11 mouse cellular contexts compared by ENCODE assay signal in the genomic region with DNA sequence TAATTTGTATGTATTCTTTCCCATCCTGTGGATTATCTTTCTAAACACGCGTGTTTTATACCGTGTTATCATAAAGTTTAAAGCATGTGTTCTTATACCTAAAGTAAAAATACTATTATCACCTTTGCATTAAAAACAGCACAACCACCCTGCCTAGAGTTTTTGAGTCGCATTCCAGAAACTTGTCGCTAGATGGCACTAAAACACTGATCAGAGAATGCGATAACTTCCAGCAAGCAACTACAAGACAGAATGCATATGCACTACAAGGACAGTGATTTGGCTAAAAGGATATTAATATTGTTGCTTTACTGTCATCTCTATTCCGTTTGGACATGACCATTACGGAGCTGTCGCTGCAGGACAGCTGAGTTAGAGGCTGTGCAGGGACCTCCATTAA. TPM values are rescaled to one million over a fixed set of nuclear protein-coding genes. Genes with fewer than 3 reads are reported as not detected.
DNase-seq lines count a peak whose midpoint lies in the region; ATAC-seq lines count a peak whose summit lies in the region.
"Had no signal": no experiment of that assay in that cellular context is flagged by ENCODE, and none has a peak within 500 bp of the region (broad histone marks: within the 10 kb centered on the region; RNA-seq: fewer than 3 reads in every experiment).

No protein-coding gene starts in this region.

- H3K4me3 ChIP-seq in neural tube, embryonic 15.5 days (replicated peaks) = no peak overlapping the region
- H3K4me3 ChIP-seq: erythroblast, embryonic 14.5 days; hindbrain, embryonic 15.5 days; lung, embryonic 15.5 days had no signal

- WGBS in neural tube, embryonic 15.5 days = 19% methylated on average over 9 of the region's 9 CpGs

- no peak overlapping the region for H3K9ac ChIP-seq in neural tube, embryonic 15.5 days (replicated peaks)
- H3K9ac ChIP-seq: hindbrain, embryonic 15.5 days; lung, embryonic 15.5 days had no signal

- no peak overlapping the region for H3K27ac ChIP-seq in neural tube, embryonic 15.5 days (replicated peaks)
- H3K27ac ChIP-seq: hindbrain, embryonic 15.5 days; lung, embryonic 15.5 days had no signal

- H3K36me3 ChIP-seq in neural tube, embryonic 15.5 days = no peaks in the 10 kb centered on the region
- H3K36me3 ChIP-seq: hindbrain, embryonic 15.5 days; lung, embryonic 15.5 days had no signal

- no peak overlapping the region for H3K4me2 ChIP-seq in neural tube, embryonic 15.5 days
- H3K4me2 ChIP-seq: hindbrain, embryonic 15.5 days; lung, embryonic 15.5 days had no signal

- H3K9me3 ChIP-seq in neural tube, embryonic 15.5 days (replicated peaks) = 0 out of 2 replicates have a peak, but pooled peaks cover 3% of the 10 kb centered on the region
- H3K9me3 ChIP-seq: lung, embryonic 15.5 days had no signal

- no peaks in the 10 kb centered on the region for H3K4me1 ChIP-seq in neural tube, embryonic 15.5 days
- H3K4me1 ChIP-seq: hindbrain, embryonic 15.5 days; lung, embryonic 15.5 days had no signal

- peak; percentile 1 for DNase-seq in heart, adult 8-10 months (ENCODE audit: low spot score)
- DNase-seq in heart, postnatal 10 days = no peak
- DNase-seq in neural tube, embryonic 10.5 days (ENCODE audit: extremely low spot score, low spot score) = peak; percentile 12
- DNase-seq in embryo, embryonic 11 days = peak; percentile 20
- DNase-seq in telencephalon, adult 2 months (ENCODE audit: low read depth, low spot score) = peak; percentile 0

- H3K27me3 ChIP-seq in neural tube, embryonic 15.5 days (replicated peaks) = no peaks in the 10 kb centered on the region
- H3K27me3 ChIP-seq: hindbrain, embryonic 15.5 days; lung, embryonic 15.5 days had no signal

- intact Hi-C loops in heart, postnatal 10 days (cut with DNase I) = loop anchor here (5.0 kb wide), 1 partner anchor 661 kb away; the partner anchor contains the start of gene Pglyrp1

- no peak for ATAC-seq in neural tube, embryonic 15.5 days (ENCODE audit: low FRiP score)
- ATAC-seq in activated CD4-positive, CD25-positive, alpha-beta regulatory T cell, adult 4 months = no peak
- no peak for ATAC-seq in erythroblast, adult 5-6 weeks (replicated peaks; ENCODE audit: low FRiP score, poor library complexity, severe bottlenecking)

RNA-seq across cellular contexts. Expression of gene Mill1, which starts 34.2 kb away (rescaled TPM):
- not detected for total RNA-seq in heart, adult 8-10 months (2022)
- total RNA-seq in heart, postnatal 10 days (2021) = not detected
- polyA plus RNA-seq in neural tube, embryonic 15.5 days (2015; fragmentation: Nextera tagmentation; extraction: Ambion mirVana) = not detected in 2 replicates
- polyA plus RNA-seq in activated CD4-positive, CD25-positive, alpha-beta regulatory T cell, adult 4 months (2017; shearing (Covaris generic)) = not detected
- total RNA-seq in erythroblast, adult 5-6 weeks (2015; ENCODE audit: low replicate concordance) = not detected in 2 replicates
- not detected in 2 replicates for total RNA-seq in erythroblast, adult 5-6 weeks (2017; ENCODE audit: low replicate concordance)
- polyA plus RNA-seq: erythroblast, embryonic 14.5 days; hindbrain, embryonic 15.5 days; lung, embryonic 15.5 days had no signal

RNA-seq across cellular contexts. Expression of gene Igfl3, which starts 34.6 kb away (rescaled TPM):
- total RNA-seq in heart, adult 8-10 months (2022) = not detected
- total RNA-seq in heart, postnatal 10 days (2021) = not detected
- not detected in 2 replicates for polyA plus RNA-seq in neural tube, embryonic 15.5 days (2015; fragmentation: Nextera tagmentation; extraction: Ambion mirVana)
- not detected for polyA plus RNA-seq in activated CD4-positive, CD25-positive, alpha-beta regulatory T cell, adult 4 months (2017; shearing (Covaris generic))
- total RNA-seq in erythroblast, adult 5-6 weeks (2015; ENCODE audit: low replicate concordance) = not detected in 2 replicates
- not detected in 2 replicates for total RNA-seq in erythroblast, adult 5-6 weeks (2017; ENCODE audit: low replicate concordance)
- polyA plus RNA-seq: erythroblast, embryonic 14.5 days; hindbrain, embryonic 15.5 days; lung, embryonic 15.5 days had no signal

Comparison
In these comparisons a context has a peak if more than half of its experiments do, and no peak if none do; other contexts are left out.
1. DNase-seq: peak in heart, adult 8-10 months (single experiment), neural tube, embryonic 10.5 days (single experiment), embryo, embryonic 11 days (single experiment) and telencephalon, adult 2 months (single experiment); none in heart, postnatal 10 days (0 of 2).